Mouse (Mus musculus): ENCODE data around the gene Tff1. TPM values are rescaled to one million over a fixed set of nuclear protein-coding genes. Genes with fewer than 3 reads are reported as not detected.
A peak's percentile ranks its signal among the peaks of the same experiment; 100 is the strongest.

Gene Tff1
- not detected for total RNA-seq (2021)
- not detected in 2 replicates for polyA plus RNA-seq (2012; rRNA removed)
- long read RNA-seq: 0 reads

GRCm38 (mm10) chr17:31165127-31165526 lies at the start of gene Tff1:
TSS of gene Tff1 (minus strand) at chr17:31165277.
- 83% methylated on average over 6 of the region's 6 CpGs for WGBS
- Histone ChIP-seq H3K79me2 (replicated peaks; ENCODE audit: control insufficient read depth, insufficient read depth, low read length) (no peaks in the 10 kb centered on the region), H3K27ac (no peak within 1 kb of the TSS), H3K4me1 (ENCODE audit: control insufficient read depth, insufficient read depth, low read length) (no peaks in the 10 kb centered on the region), H3K4me3 (no peak within 1 kb of the TSS), H3K9ac (ENCODE audit: low read depth, low read length) (no peak within 1 kb of the TSS), H3K27me3 (ENCODE audit: control insufficient read depth, insufficient read depth, low read length) (no peaks in the 10 kb centered on the region), H3K36me3 (ENCODE audit: control insufficient read depth, insufficient read depth, low read length) (no peaks in the 10 kb centered on the region)
- TF ChIP-seq CTCF (IDR thresholded peaks at IDR 0.05) (no peak), POLR2A (IDR thresholded peaks at IDR 0.05; ENCODE audit: insufficient read depth, low read depth, low read length) (no peak), EP300 (IDR thresholded peaks at IDR 0.05; ENCODE audit: insufficient read depth, low read depth, low read length) (no peak)
- DNase-seq: no peak
- intact Hi-C loops (cut with DNase I): no loop called here

- intact Hi-C loops (cut with DNase I): no loop called here
- TF ChIP-seq CTCF (IDR thresholded peaks at IDR 0.05): no peak
- H3K36me3 ChIP-seq (ENCODE audit: control insufficient read depth, insufficient read depth, low read length): no peaks in the 10 kb centered on the region
- no peaks in the 10 kb centered on the region for H3K79me2 ChIP-seq (replicated peaks; ENCODE audit: control insufficient read depth, insufficient read depth, low read length)
- no peak overlapping the region for H3K9ac ChIP-seq (ENCODE audit: low read depth, low read length)
- H3K4me3 ChIP-seq: no peak overlapping the region
- WGBS: 90% methylated on average over 6 of the region's 6 CpGs
- H3K27ac ChIP-seq: no peak overlapping the region
- no peaks in the 10 kb centered on the region for H3K4me1 ChIP-seq (ENCODE audit: control insufficient read depth, insufficient read depth, low read length)
- no peak for DNase-seq
- H3K27me3 ChIP-seq (ENCODE audit: control insufficient read depth, insufficient read depth, low read length): 0 out of 2 replicates have a peak, but pooled peaks cover 3% of the 10 kb centered on the region
These were observed 46.8 kb upstream of the Tff1 start for GRCm38 (mm10) chr17:31211881-31212280.

GRCm38 (mm10) chr17:31210299-31210698 lies 45.2 kb upstream of the Tff1 start:
- DNase-seq: no peak
- WGBS: 78% methylated on average over 7 of the region's 7 CpGs
- Histone ChIP-seq H3K79me2 (replicated peaks; ENCODE audit: control insufficient read depth, insufficient read depth, low read length) (no peaks in the 10 kb centered on the region), H3K36me3 (ENCODE audit: control insufficient read depth, insufficient read depth, low read length) (no peaks in the 10 kb centered on the region), H3K27me3 (ENCODE audit: control insufficient read depth, insufficient read depth, low read length) (0 out of 2 replicates have a peak, but pooled peaks cover 3% of the 10 kb centered on the region), H3K9ac (ENCODE audit: low read depth, low read length) (no peak overlapping the region), H3K4me1 (ENCODE audit: control insufficient read depth, insufficient read depth, low read length) (no peaks in the 10 kb centered on the region), H3K4me3 (no peak overlapping the region), H3K27ac (no peak overlapping the region)
- intact Hi-C loops (cut with DNase I): no loop called here
- no peak for TF ChIP-seq POLR2A (IDR thresholded peaks at IDR 0.05; ENCODE audit: insufficient read depth, low read depth, low read length)
- TF ChIP-seq CTCF (IDR thresholded peaks at IDR 0.05): no peak
- no peak for TF ChIP-seq EP300 (IDR thresholded peaks at IDR 0.05; ENCODE audit: insufficient read depth, low read depth, low read length)

- Histone ChIP-seq H3K27me3 (ENCODE audit: control insufficient read depth, insufficient read depth, low read length) (0 out of 2 replicates have a peak, but pooled peaks cover 3% of the 10 kb centered on the region), H3K27ac (no peak overlapping the region), H3K9ac (ENCODE audit: low read depth, low read length) (no peak overlapping the region), H3K36me3 (ENCODE audit: control insufficient read depth, insufficient read depth, low read length) (no peaks in the 10 kb centered on the region), H3K4me3 (no peak overlapping the region), H3K4me1 (ENCODE audit: control insufficient read depth, insufficient read depth, low read length) (no peaks in the 10 kb centered on the region), H3K79me2 (replicated peaks; ENCODE audit: control insufficient read depth, insufficient read depth, low read length) (no peaks in the 10 kb centered on the region)
- TF ChIP-seq CTCF (IDR thresholded peaks at IDR 0.05) (no peak), EP300 (IDR thresholded peaks at IDR 0.05; ENCODE audit: insufficient read depth, low read depth, low read length) (no peak), POLR2A (IDR thresholded peaks at IDR 0.05; ENCODE audit: insufficient read depth, low read depth, low read length) (no peak)
- intact Hi-C loops (cut with DNase I): no loop called here
- no peak for DNase-seq
- WGBS: 91% methylated on average over 11 of the region's 11 CpGs
These were observed 44.4 kb upstream of the Tff1 start for GRCm38 (mm10) chr17:31209376-31209930.

GRCm38 (mm10) chr17:31208654-31209053 lies 43.6 kb upstream of the Tff1 start:
- H3K79me2 ChIP-seq (replicated peaks; ENCODE audit: control insufficient read depth, insufficient read depth, low read length): no peaks in the 10 kb centered on the region
- H3K4me1 ChIP-seq (ENCODE audit: control insufficient read depth, insufficient read depth, low read length): no peaks in the 10 kb centered on the region
- no peak for DNase-seq
- 86% methylated on average over 8 of the region's 8 CpGs for WGBS
- H3K36me3 ChIP-seq (ENCODE audit: control insufficient read depth, insufficient read depth, low read length): no peaks in the 10 kb centered on the region
- H3K27ac ChIP-seq: no peak overlapping the region
- H3K4me3 ChIP-seq: no peak overlapping the region
- no peak overlapping the region for H3K9ac ChIP-seq (ENCODE audit: low read depth, low read length)
- intact Hi-C loops (cut with DNase I): no loop called here
- H3K27me3 ChIP-seq (ENCODE audit: control insufficient read depth, insufficient read depth, low read length): 0 out of 2 replicates have a peak, but pooled peaks cover 3% of the 10 kb centered on the region
- no peak for TF ChIP-seq POLR2A (IDR thresholded peaks at IDR 0.05; ENCODE audit: insufficient read depth, low read depth, low read length)

GRCm38 (mm10) chr17:31207771-31208334 lies 42.8 kb upstream of the Tff1 start, which contains the start of gene Ubash3a:
TSS of gene Ubash3a (plus strand) at chr17:31207873.
- 0 out of 2 replicates have a peak, but pooled peaks cover 3% of the 10 kb centered on the region for H3K27me3 ChIP-seq (ENCODE audit: control insufficient read depth, insufficient read depth, low read length)
- no peak for DNase-seq
- H3K4me1 ChIP-seq (ENCODE audit: control insufficient read depth, insufficient read depth, low read length): no peaks in the 10 kb centered on the region
- intact Hi-C loops (cut with DNase I): no loop called here
- no peak within 1 kb of the TSS for H3K27ac ChIP-seq
- no peaks in the 10 kb centered on the region for H3K36me3 ChIP-seq (ENCODE audit: control insufficient read depth, insufficient read depth, low read length)
- 27% methylated on average over 12 of the region's 12 CpGs for whole genome bisulfite sequencing
- H3K9ac ChIP-seq (ENCODE audit: low read depth, low read length): 0 out of 2 replicates have a peak within 1 kb of the TSS, but pooled peaks have one; percentile 12
- no peak within 1 kb of the TSS for H3K4me3 ChIP-seq
- no peaks in the 10 kb centered on the region for H3K79me2 ChIP-seq (replicated peaks; ENCODE audit: control insufficient read depth, insufficient read depth, low read length)
- no peak for TF ChIP-seq EP300 (IDR thresholded peaks at IDR 0.05; ENCODE audit: insufficient read depth, low read depth, low read length)
- TF ChIP-seq CTCF (IDR thresholded peaks at IDR 0.05): no peak
- no peak for TF ChIP-seq POLR2A (IDR thresholded peaks at IDR 0.05; ENCODE audit: insufficient read depth, low read depth, low read length)

Measured in heart, adult 2 months (tissue).